Mouse (Mus musculus) G1E (cell line): ENCODE measurements around the gene OR5BS1P.
A peak's percentile ranks its signal among the peaks of the same experiment; 100 is the strongest.

Source experiments
- CTCF ChIP-seq: IDR thresholded peaks from 2 replicates; pipeline ENCODE4 v1.5.1; 2012; ENCODE audit warnings: low read depth, low read length, inconsistent platforms, mixed read lengths
- GATA1 ChIP-seq: IDR thresholded peaks from 2 replicates; pipeline ENCODE4 v1.6.1; 2012; ENCODE audit warnings: borderline replicate concordance, low read length, inconsistent platforms, mixed read lengths

- TF ChIP-seq GATA1 (no peak), CTCF (peak; percentile 67)
Measured at GRCm38 (mm10) chr15:98510438-98511385, 41.0 kb downstream of the OR5BS1P start.
